Mouse (Mus musculus): Measurements from ENCODE around the gene Asb1. TPM values are rescaled to one million over a fixed set of nuclear protein-coding genes. Genes with fewer than 3 reads are reported as not detected.

The Asb1 gene
- total RNA-seq, 1 experiment, result 12.2 TPM

GRCm38 (mm10) chr1:91557099-91557498 lies 16.8 kb downstream of the Asb1 start:
- in situ Hi-C loops (cut with MboI; ENCODE audit: low sequenced_read_pairs in 2 of 2, unreplicated experiment in 2 of 2), result no loop called here

DNA sequence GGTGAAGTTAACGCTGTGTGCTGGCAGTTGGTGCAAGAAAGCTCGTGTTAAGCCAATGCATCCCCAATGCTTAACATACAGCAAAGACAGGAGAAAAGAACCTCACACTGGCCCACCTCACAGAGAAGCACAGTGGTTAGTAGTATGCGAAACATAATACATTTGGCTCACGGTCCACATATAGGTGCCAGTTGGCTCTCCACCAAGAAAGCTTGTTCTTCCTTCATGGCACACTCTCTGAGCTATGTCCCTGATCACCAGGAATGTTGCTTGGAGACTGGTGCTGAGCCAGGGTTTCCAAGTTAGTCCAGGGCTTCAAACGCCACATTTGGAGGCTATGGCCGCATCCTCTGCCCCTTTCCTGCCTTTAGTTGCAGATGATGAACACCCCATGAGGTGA lies 20.9 kb downstream of the Asb1 start:
- no peak overlapping the region for H3K4me3 ChIP-seq (ENCODE audit: insufficient read depth in 1 of 2, low read depth in 1 of 2, low read length in 2 of 2, poor library complexity in 1 of 2, severe bottlenecking in 1 of 2)
- in situ Hi-C loops (cut with MboI; ENCODE audit: low sequenced_read_pairs in 2 of 2, unreplicated experiment in 2 of 2), result no loop called here

More at GRCm38 (mm10) chr1:91557099-91557498, 16.8 kb downstream of the Asb1 start:
- Histone ChIP-seq H3K36me3 (ENCODE audit: control insufficient read depth, insufficient read depth, low read length, poor library complexity, severe bottlenecking) (peaks cover 7% of the 10 kb centered on the region; the same call in 1 of the 2 replicates), H3K27ac (ENCODE audit: insufficient read depth, low read depth, low read length, poor library complexity, severe bottlenecking) (no peak overlapping the region), H3K9ac (ENCODE audit: insufficient read depth, low read depth, low read length, poor library complexity, severe bottlenecking) (no peak overlapping the region), H3K9me3 (ENCODE audit: control insufficient read depth, insufficient read depth, low read depth, low read length) (no peaks in the 10 kb centered on the region), H3K4me3 (ENCODE audit: insufficient read depth in 1 of 2, low read depth in 1 of 2, low read length in 2 of 2, poor library complexity in 1 of 2, severe bottlenecking in 1 of 2) (no peak overlapping the region), H3K4me1 (ENCODE audit: control insufficient read depth in 2 of 2, insufficient read depth in 2 of 2, low read length in 2 of 2, poor library complexity in 1 of 2) (no peaks in the 10 kb centered on the region)
- DNase-seq (ENCODE audit: low read depth, low spot score), result no peak
- TF ChIP-seq ZNF384 (IDR thresholded peaks at IDR 0.05; ENCODE audit: low read depth, low read length) (no peak), MAFK (IDR thresholded peaks at IDR 0.05; ENCODE audit: insufficient read depth, low read depth, low read length) (no peak), HCFC1 (IDR thresholded peaks at IDR 0.05; ENCODE audit: borderline replicate concordance, insufficient read depth, low read length) (no peak), CHD2 (IDR thresholded peaks at IDR 0.05; ENCODE audit: low read depth, low read length) (no peak), ZC3H11A (IDR thresholded peaks at IDR 0.05; ENCODE audit: borderline replicate concordance, low read depth, low read length) (no peak)

DNA sequence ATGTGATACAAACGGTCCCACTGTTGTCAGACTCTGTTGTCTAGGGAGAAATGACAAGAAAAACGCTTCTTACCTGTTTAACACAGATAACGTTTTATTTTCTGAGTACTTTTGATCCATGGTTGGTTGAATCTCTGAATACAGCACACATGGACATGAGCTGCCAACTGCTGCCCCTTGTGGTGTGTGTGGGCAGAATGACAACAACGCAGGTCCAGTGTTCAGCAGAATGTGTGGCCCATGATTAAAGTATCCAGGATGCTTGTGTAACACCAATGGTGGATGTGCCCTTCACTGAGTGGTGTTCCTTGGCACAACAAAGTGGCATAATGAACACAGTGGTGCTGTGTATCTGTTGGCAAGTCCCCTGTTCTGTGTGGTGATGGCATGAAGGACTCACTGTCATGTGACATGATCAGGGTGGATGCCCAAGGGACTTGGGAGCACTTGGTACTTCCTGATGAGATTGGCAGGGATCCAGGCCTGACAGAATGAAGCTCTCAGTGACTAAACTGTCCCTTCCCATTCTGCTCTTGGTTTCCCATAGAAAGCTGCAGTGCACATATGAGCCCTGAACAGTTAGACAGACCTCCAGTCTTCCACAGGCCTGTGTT lies 22.7 kb downstream of the Asb1 start:
- in situ Hi-C loops (cut with MboI; ENCODE audit: low sequenced_read_pairs in 2 of 2, unreplicated experiment in 2 of 2), result no loop called here
- TF ChIP-seq ZNF384 (IDR thresholded peaks at IDR 0.05; ENCODE audit: low read depth, low read length), result no peak

More for the DNA sequence above, 20.9 kb downstream of the Asb1 start:
- Histone ChIP-seq H3K27ac (ENCODE audit: insufficient read depth, low read depth, low read length, poor library complexity, severe bottlenecking) (no peak overlapping the region), H3K9ac (ENCODE audit: insufficient read depth, low read depth, low read length, poor library complexity, severe bottlenecking) (no peak overlapping the region), H3K4me1 (ENCODE audit: control insufficient read depth in 2 of 2, insufficient read depth in 2 of 2, low read length in 2 of 2, poor library complexity in 1 of 2) (no peaks in the 10 kb centered on the region), H3K36me3 (ENCODE audit: control insufficient read depth, insufficient read depth, low read length, poor library complexity, severe bottlenecking) (peaks cover 2% of the 10 kb centered on the region; the same call in 1 of the 2 replicates), H3K9me3 (ENCODE audit: control insufficient read depth, insufficient read depth, low read depth, low read length) (no peaks in the 10 kb centered on the region)
- no peak for DNase-seq (ENCODE audit: low read depth, low spot score)
- no peak for TF ChIP-seq ZC3H11A (IDR thresholded peaks at IDR 0.05; ENCODE audit: borderline replicate concordance, low read depth, low read length)
- TF ChIP-seq ZNF384 (IDR thresholded peaks at IDR 0.05; ENCODE audit: low read depth, low read length), result no peak
- no peak for TF ChIP-seq CHD2 (IDR thresholded peaks at IDR 0.05; ENCODE audit: low read depth, low read length)
- no peak for TF ChIP-seq MAFK (IDR thresholded peaks at IDR 0.05; ENCODE audit: insufficient read depth, low read depth, low read length)
- TF ChIP-seq HCFC1 (IDR thresholded peaks at IDR 0.05; ENCODE audit: borderline replicate concordance, insufficient read depth, low read length), result no peak

DNA sequence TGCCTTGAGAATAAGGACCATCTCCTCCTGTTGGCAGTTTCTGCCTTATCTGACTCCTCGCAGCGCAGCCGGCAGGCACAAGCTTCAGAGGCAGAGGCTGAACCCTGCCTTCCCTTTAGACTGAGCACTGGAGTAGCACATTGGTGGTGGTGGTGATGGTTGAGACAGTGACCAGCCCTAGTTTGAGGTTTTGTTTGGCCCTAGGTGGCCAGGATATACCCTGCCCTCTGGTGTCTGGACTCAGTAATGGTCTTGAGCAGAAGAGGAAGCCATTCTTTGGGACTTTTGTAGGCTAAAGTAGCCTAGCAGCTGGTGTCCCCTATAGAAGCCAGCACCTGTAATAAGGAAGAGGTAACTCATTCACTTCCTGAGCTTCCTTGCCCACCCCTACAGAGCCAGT lies 23.7 kb downstream of the Asb1 start:
- TF ChIP-seq CHD2 (IDR thresholded peaks at IDR 0.05; ENCODE audit: low read depth, low read length), result no peak
- TF ChIP-seq MAFK (IDR thresholded peaks at IDR 0.05; ENCODE audit: insufficient read depth, low read depth, low read length), result no peak
- no peak for TF ChIP-seq ZC3H11A (IDR thresholded peaks at IDR 0.05; ENCODE audit: borderline replicate concordance, low read depth, low read length)
- TF ChIP-seq ZNF384 (IDR thresholded peaks at IDR 0.05; ENCODE audit: low read depth, low read length), result no peak
- TF ChIP-seq HCFC1 (IDR thresholded peaks at IDR 0.05; ENCODE audit: borderline replicate concordance, insufficient read depth, low read length), result no peak
- DNase-seq (ENCODE audit: low read depth, low spot score), result no peak
- in situ Hi-C loops (cut with MboI; ENCODE audit: low sequenced_read_pairs in 2 of 2, unreplicated experiment in 2 of 2), result no loop called here
- no peak overlapping the region for H3K9ac ChIP-seq (ENCODE audit: insufficient read depth, low read depth, low read length, poor library complexity, severe bottlenecking)
- no peaks in the 10 kb centered on the region for H3K4me1 ChIP-seq (ENCODE audit: control insufficient read depth in 2 of 2, insufficient read depth in 2 of 2, low read length in 2 of 2, poor library complexity in 1 of 2)
- no peaks in the 10 kb centered on the region for H3K36me3 ChIP-seq (ENCODE audit: control insufficient read depth, insufficient read depth, low read length, poor library complexity, severe bottlenecking)
- no peak overlapping the region for H3K4me3 ChIP-seq (ENCODE audit: insufficient read depth in 1 of 2, low read depth in 1 of 2, low read length in 2 of 2, poor library complexity in 1 of 2, severe bottlenecking in 1 of 2)
- no peaks in the 10 kb centered on the region for H3K9me3 ChIP-seq (ENCODE audit: control insufficient read depth, insufficient read depth, low read depth, low read length)
- no peak overlapping the region for H3K27ac ChIP-seq (ENCODE audit: insufficient read depth, low read depth, low read length, poor library complexity, severe bottlenecking)

More for the DNA sequence above, 22.7 kb downstream of the Asb1 start:
- Histone ChIP-seq H3K4me1 (ENCODE audit: control insufficient read depth in 2 of 2, insufficient read depth in 2 of 2, low read length in 2 of 2, poor library complexity in 1 of 2) (no peaks in the 10 kb centered on the region), H3K9me3 (ENCODE audit: control insufficient read depth, insufficient read depth, low read depth, low read length) (no peaks in the 10 kb centered on the region), H3K36me3 (ENCODE audit: control insufficient read depth, insufficient read depth, low read length, poor library complexity, severe bottlenecking) (no peaks in the 10 kb centered on the region), H3K4me3 (ENCODE audit: insufficient read depth in 1 of 2, low read depth in 1 of 2, low read length in 2 of 2, poor library complexity in 1 of 2, severe bottlenecking in 1 of 2) (no peak overlapping the region), H3K9ac (ENCODE audit: insufficient read depth, low read depth, low read length, poor library complexity, severe bottlenecking) (no peak overlapping the region), H3K27ac (ENCODE audit: insufficient read depth, low read depth, low read length, poor library complexity, severe bottlenecking) (no peak overlapping the region)
- no peak for DNase-seq (ENCODE audit: low read depth, low spot score)

- no peak overlapping the region for H3K9ac ChIP-seq (ENCODE audit: insufficient read depth, low read depth, low read length, poor library complexity, severe bottlenecking)
- no peak overlapping the region for H3K27ac ChIP-seq (ENCODE audit: insufficient read depth, low read depth, low read length, poor library complexity, severe bottlenecking)
- H3K9me3 ChIP-seq (ENCODE audit: control insufficient read depth, insufficient read depth, low read depth, low read length), result no peaks in the 10 kb centered on the region
- DNase-seq (ENCODE audit: low read depth, low spot score), result no peak
- TF ChIP-seq CHD2 (IDR thresholded peaks at IDR 0.05; ENCODE audit: low read depth, low read length) (no peak), MAFK (IDR thresholded peaks at IDR 0.05; ENCODE audit: insufficient read depth, low read depth, low read length) (no peak), ZC3H11A (IDR thresholded peaks at IDR 0.05; ENCODE audit: borderline replicate concordance, low read depth, low read length) (no peak), ZNF384 (IDR thresholded peaks at IDR 0.05; ENCODE audit: low read depth, low read length) (no peak), HCFC1 (IDR thresholded peaks at IDR 0.05; ENCODE audit: borderline replicate concordance, insufficient read depth, low read length) (no peak)
- H3K36me3 ChIP-seq (ENCODE audit: control insufficient read depth, insufficient read depth, low read length, poor library complexity, severe bottlenecking), result no peaks in the 10 kb centered on the region
- no peaks in the 10 kb centered on the region for H3K4me1 ChIP-seq (ENCODE audit: control insufficient read depth in 2 of 2, insufficient read depth in 2 of 2, low read length in 2 of 2, poor library complexity in 1 of 2)
- in situ Hi-C loops (cut with MboI; ENCODE audit: low sequenced_read_pairs in 2 of 2, unreplicated experiment in 2 of 2), result no loop called here
- no peak overlapping the region for H3K4me3 ChIP-seq (ENCODE audit: insufficient read depth in 1 of 2, low read depth in 1 of 2, low read length in 2 of 2, poor library complexity in 1 of 2, severe bottlenecking in 1 of 2)
These were observed 24.3 kb downstream of the Asb1 start for GRCm38 (mm10) chr1:91564598-91564997.

Data from ES-E14 (cell line).